Mouse (Mus musculus) hindbrain, embryonic 11.5 days (tissue): ENCODE results near the gene Oxtr. TPM values are rescaled to one million over a fixed set of nuclear protein-coding genes. Genes with fewer than 3 reads are reported as not detected.

ENCODE experiments used
- polyA plus RNA-seq: library from polyadenylated mRNA; unstranded; fragments of >200 nt; fragmentation: Nextera tagmentation; extraction: Ambion mirVana; gene quantifications from 2 replicates; pipeline ENCODE4 v1.2.1, GENCODE M21; 2014

Gene Oxtr
- polyA plus RNA-seq, 1 experiment from 2014 or later: 0.45 TPM

Other genes with a start within 250 kb of the Oxtr start
- gene Lmcd1, start 216.2 kb downstream of the Oxtr start, polyA plus RNA-seq: 6.6 and 8.4 TPM in 2 replicates
- gene Ssu2, start 101.9 kb downstream of the Oxtr start, polyA plus RNA-seq: 0.17 and 0.45 TPM in 2 replicates
- gene Cav3, start 30.4 kb downstream of the Oxtr start, polyA plus RNA-seq: 0.56 TPM in 1 of 2 replicates, not detected in the other
- gene Rad18, start 206.7 kb upstream of the Oxtr start, polyA plus RNA-seq: 36.1 and 37.0 TPM in 2 replicates